Comparison of ENCODE assay signal across 43 mouse cellular contexts in the genomic region with DNA sequence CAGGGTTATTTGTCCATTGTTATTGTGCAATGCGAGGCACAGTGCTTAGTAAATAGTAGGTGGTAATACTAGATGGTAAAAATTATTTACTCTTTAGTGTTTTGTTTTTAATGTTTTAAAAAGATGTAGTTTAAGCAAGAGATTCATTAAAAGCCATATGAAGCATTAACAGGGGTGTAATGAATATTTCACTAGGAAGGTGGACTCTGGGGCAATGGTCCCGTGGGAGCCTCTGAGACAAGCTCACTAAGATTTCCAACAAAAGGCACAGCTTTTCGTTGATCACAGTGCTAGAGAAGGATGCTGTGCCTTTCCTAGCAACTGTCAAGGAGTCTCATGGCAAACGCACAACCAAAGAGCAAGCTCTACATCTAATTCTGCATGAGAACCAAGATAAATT. TPM values are rescaled to one million over a fixed set of nuclear protein-coding genes. Genes with fewer than 3 reads are reported as not detected.
"Had no signal": no experiment of that assay in that cellular context is flagged by ENCODE, and none has a peak within 500 bp of the region (broad histone marks: within the 10 kb centered on the region; RNA-seq: fewer than 3 reads in every experiment).

A gene (plus strand): TSS at position 301 of the 400 bp plus-strand sequence.

- H3K27ac ChIP-seq: heart, embryonic 10.5 days; heart, embryonic 13.5 days; heart, embryonic 15.5 days; hindbrain, embryonic 10.5 days; hindbrain, embryonic 12.5 days; hindbrain, embryonic 13.5 days; hindbrain, embryonic 14.5 days; hindbrain, embryonic 15.5 days; hindbrain, postnatal 0 days; intestine, embryonic 15.5 days; kidney, embryonic 15.5 days; kidney, postnatal 0 days; layer of hippocampus, adult 2 months had no signal

- H3K36me3 ChIP-seq: heart, embryonic 10.5 days; heart, embryonic 12.5 days; heart, embryonic 13.5 days; heart, embryonic 15.5 days; hindbrain, embryonic 10.5 days; hindbrain, embryonic 12.5 days; hindbrain, embryonic 13.5 days; hindbrain, embryonic 15.5 days; intestine, embryonic 15.5 days; kidney, embryonic 15.5 days had no signal

- H3K27me3 ChIP-seq: heart, embryonic 12.5 days; heart, embryonic 13.5 days; heart, embryonic 15.5 days; hindbrain, embryonic 12.5 days; hindbrain, embryonic 13.5 days; hindbrain, embryonic 15.5 days; intestine, embryonic 15.5 days; kidney, embryonic 15.5 days had no signal

- H3K4me2 ChIP-seq: heart, embryonic 11.5 days; heart, embryonic 12.5 days; heart, embryonic 13.5 days; heart, embryonic 15.5 days; hindbrain, embryonic 12.5 days; hindbrain, embryonic 13.5 days; hindbrain, embryonic 14.5 days; hindbrain, embryonic 15.5 days; intestine, embryonic 15.5 days; kidney, embryonic 15.5 days had no signal

- ATAC-seq: hindbrain, embryonic 16.5 days; hindbrain, postnatal 0 days; inflammation-experienced regulatory T-cells, adult 6 months; intestine, embryonic 15.5 days; intestine, embryonic 16.5 days; intestine, postnatal 0 days had no signal

- H3K4me1 ChIP-seq: heart, embryonic 10.5 days; heart, embryonic 12.5 days; heart, embryonic 13.5 days; heart, embryonic 15.5 days; hindbrain, embryonic 10.5 days; hindbrain, embryonic 12.5 days; hindbrain, embryonic 13.5 days; hindbrain, embryonic 15.5 days; intestine, embryonic 15.5 days; kidney, embryonic 15.5 days had no signal

- DNase-seq: heart, postnatal 10 days; heart, postnatal 14 days; heart, postnatal 36 days; heart, postnatal 4 days; kidney, adult 11 months; kidney, adult 18-20 months; kidney, adult 2 months; kidney, adult 8-10 months; kidney, adult 9 months; kidney, postnatal 10 days; kidney, postnatal 14 days; kidney, postnatal 25 days; kidney, postnatal 36 days; kidney, postnatal 4 days; layer of hippocampus, adult 9-11 months; layer of hippocampus, postnatal 36 days had no signal

- H3K4me3 ChIP-seq: heart, embryonic 10.5 days; heart, embryonic 12.5 days; heart, embryonic 13.5 days; heart, embryonic 15.5 days; hindbrain, embryonic 10.5 days; hindbrain, embryonic 12.5 days; hindbrain, embryonic 13.5 days; hindbrain, embryonic 15.5 days; intestine, embryonic 15.5 days; kidney, embryonic 15.5 days; layer of hippocampus, adult 2 months had no signal

- H3K9me3 ChIP-seq: heart, embryonic 10.5 days; heart, embryonic 12.5 days; heart, embryonic 15.5 days; hindbrain, embryonic 10.5 days; hindbrain, embryonic 12.5 days; hindbrain, embryonic 13.5 days; hindbrain, embryonic 15.5 days; intestine, embryonic 15.5 days; kidney, embryonic 15.5 days had no signal

- H3K9ac ChIP-seq: heart, embryonic 12.5 days; heart, embryonic 13.5 days; heart, embryonic 15.5 days; hindbrain, embryonic 12.5 days; hindbrain, embryonic 13.5 days; hindbrain, embryonic 14.5 days; hindbrain, embryonic 15.5 days; intestine, embryonic 15.5 days; kidney, embryonic 15.5 days had no signal

RNA-seq across cellular contexts. Expression of the gene that starts here (rescaled TPM):
- polyA plus RNA-seq: heart, embryonic 10.5 days; heart, embryonic 11.5 days; heart, embryonic 12.5 days; heart, embryonic 13.5 days; heart, embryonic 14.5 days; heart, embryonic 15.5 days; heart, embryonic 16.5 days; heart, postnatal 0 days; hindbrain, embryonic 10.5 days; hindbrain, embryonic 11.5 days; hindbrain, embryonic 12.5 days; hindbrain, embryonic 13.5 days; hindbrain, embryonic 14.5 days; hindbrain, embryonic 15.5 days; hindbrain, embryonic 16.5 days; hindbrain, postnatal 0 days; intestine, embryonic 14.5 days; intestine, embryonic 15.5 days; intestine, embryonic 16.5 days; intestine, postnatal 0 days; kidney, adult 2 months; kidney, embryonic 14.5 days; kidney, embryonic 15.5 days; kidney, embryonic 16.5 days; kidney, postnatal 0 days; large intestine, adult 2 months had no signal
